Comparison of ENCODE assay signal across 7 mouse cellular contexts in genomic region chr14:48709371-48710061, GRCm38 (mm10). TPM values are rescaled to one million over a fixed set of nuclear protein-coding genes. Genes with fewer than 3 reads are reported as not detected.
DNase-seq lines count a peak whose midpoint lies in the region; ATAC-seq and TF ChIP-seq lines count a peak whose summit lies in the region.

No protein-coding gene starts in this region.

- H3K36me3 ChIP-seq in E14TG2a.4 (ENCODE audit: insufficient read depth, low read length), result no peaks in the 10 kb centered on the region
- no peaks in the 10 kb centered on the region for H3K36me3 ChIP-seq in embryonic facial prominence, embryonic 15.5 days
- no peaks in the 10 kb centered on the region for H3K36me3 ChIP-seq in limb, embryonic 13.5 days
- H3K36me3 ChIP-seq in neural tube, embryonic 15.5 days, result no peaks in the 10 kb centered on the region

- H3K9me3 ChIP-seq in E14TG2a.4 (ENCODE audit: low read length), result no peaks in the 10 kb centered on the region
- no peaks in the 10 kb centered on the region for H3K9me3 ChIP-seq in embryonic facial prominence, embryonic 15.5 days (replicated peaks)
- H3K9me3 ChIP-seq in limb, embryonic 13.5 days, result no peaks in the 10 kb centered on the region
- no peaks in the 10 kb centered on the region for H3K9me3 ChIP-seq in neural tube, embryonic 15.5 days (replicated peaks)

- peaks cover 77% of the 10 kb centered on the region for H3K27me3 ChIP-seq in E14TG2a.4 (ENCODE audit: insufficient read depth, low read length)
- peaks cover 19% of the 10 kb centered on the region for H3K27me3 ChIP-seq in embryonic facial prominence, embryonic 15.5 days
- peaks cover 43% of the 10 kb centered on the region for H3K27me3 ChIP-seq in limb, embryonic 13.5 days
- peaks cover 53% of the 10 kb centered on the region for H3K27me3 ChIP-seq in neural tube, embryonic 15.5 days (replicated peaks)

- WGBS in embryonic facial prominence, embryonic 15.5 days, result 1% methylated on average over 20 of the region's 20 CpGs
- WGBS in limb, embryonic 13.5 days, result under 1% methylated on average over 20 of the region's 20 CpGs
- WGBS in neural tube, embryonic 15.5 days, result under 1% methylated on average over 20 of the region's 20 CpGs

- peak; percentile 60; the same call in 1 of the 2 replicates for ATAC-seq in embryonic facial prominence, embryonic 15.5 days (ENCODE audit: insufficient number of reproducible peaks, low FRiP score, low TSS enrichment, low read depth)
- no peak for ATAC-seq in limb, embryonic 13.5 days (ENCODE audit: low FRiP score, low read depth)
- peak; percentile 88 for ATAC-seq in neural tube, embryonic 15.5 days (ENCODE audit: low FRiP score)

- no peak for TF ChIP-seq CTCF in E14TG2a.4 (conservative IDR thresholded peaks at IDR 0.05; ENCODE audit: low read length)

- no peak overlapping the region for H3K9ac ChIP-seq in embryonic facial prominence, embryonic 15.5 days
- peak overlapping the region; percentile 8; the same call in 1 of the 2 replicates for H3K9ac ChIP-seq in limb, embryonic 13.5 days
- no peak overlapping the region for H3K9ac ChIP-seq in neural tube, embryonic 15.5 days (replicated peaks)

- no peak overlapping the region for H3K27ac ChIP-seq in embryonic facial prominence, embryonic 15.5 days (replicated peaks)
- H3K27ac ChIP-seq in limb, embryonic 13.5 days, result no peak overlapping the region
- peak overlapping the region; percentile 37; the same call in 1 of the 2 replicates for H3K27ac ChIP-seq in neural tube, embryonic 15.5 days (replicated peaks)

- H3K4me2 ChIP-seq in embryonic facial prominence, embryonic 15.5 days (replicated peaks), result peak overlapping the region; percentile 52
- peak overlapping the region; percentile 66 for H3K4me2 ChIP-seq in limb, embryonic 13.5 days (replicated peaks)
- peak overlapping the region; percentile 47 for H3K4me2 ChIP-seq in neural tube, embryonic 15.5 days

- H3K4me1 ChIP-seq in E14TG2a.4 (replicated peaks; ENCODE audit: low read depth, low read length), result peaks cover 69% of the 10 kb centered on the region
- peaks cover 8% of the 10 kb centered on the region for H3K4me1 ChIP-seq in embryonic facial prominence, embryonic 15.5 days
- H3K4me1 ChIP-seq in limb, embryonic 13.5 days, result peaks cover 11% of the 10 kb centered on the region
- peaks cover 5% of the 10 kb centered on the region; the same call in 1 of the 2 replicates for H3K4me1 ChIP-seq in neural tube, embryonic 15.5 days

- peak overlapping the region; percentile 54 for H3K4me3 ChIP-seq in E14TG2a.4 (replicated peaks; ENCODE audit: low read length)
- peak overlapping the region; percentile 34 for H3K4me3 ChIP-seq in embryonic facial prominence, embryonic 15.5 days (replicated peaks)
- H3K4me3 ChIP-seq in limb, embryonic 13.5 days, result peak overlapping the region; percentile 39
- peak overlapping the region; percentile 19 for H3K4me3 ChIP-seq in neural tube, embryonic 15.5 days (replicated peaks)

- DNase-seq in Muller cell, postnatal 12 days (ENCODE audit: inconsistent ontology term), result peak; percentile 35
- DNase-seq in hindlimb bud, embryonic 11.5 days (ENCODE audit: extremely low spot score, low read depth, low spot score), result peak; percentile 1
- no peak for DNase-seq in urinary bladder, postnatal 25 days (ENCODE audit: low spot score)

RNA-seq across cellular contexts. Expression of gene Otx2, which starts 35.9 kb away (rescaled TPM):
- polyA plus RNA-seq in embryonic facial prominence, embryonic 15.5 days (2015; fragmentation: Nextera tagmentation; extraction: Ambion mirVana), result 7.4 and 9.7 TPM in 2 replicates
- polyA plus RNA-seq in limb, embryonic 13.5 days (2015; fragmentation: Nextera tagmentation; extraction: Ambion mirVana), result 0.10 TPM in 1 of 2 replicates, not detected in the other
- polyA plus RNA-seq in neural tube, embryonic 15.5 days (2015; fragmentation: Nextera tagmentation; extraction: Ambion mirVana), result 0.14 TPM in 1 of 2 replicates, not detected in the other
